Mouse (Mus musculus): ENCODE data around the gene C1qtnf5. TPM values are rescaled to one million over a fixed set of nuclear protein-coding genes. Genes with fewer than 3 reads are reported as not detected.

Gene C1qtnf5
- polyA plus RNA-seq, 1 experiment from 2014 or later = 4.8 TPM

DNA sequence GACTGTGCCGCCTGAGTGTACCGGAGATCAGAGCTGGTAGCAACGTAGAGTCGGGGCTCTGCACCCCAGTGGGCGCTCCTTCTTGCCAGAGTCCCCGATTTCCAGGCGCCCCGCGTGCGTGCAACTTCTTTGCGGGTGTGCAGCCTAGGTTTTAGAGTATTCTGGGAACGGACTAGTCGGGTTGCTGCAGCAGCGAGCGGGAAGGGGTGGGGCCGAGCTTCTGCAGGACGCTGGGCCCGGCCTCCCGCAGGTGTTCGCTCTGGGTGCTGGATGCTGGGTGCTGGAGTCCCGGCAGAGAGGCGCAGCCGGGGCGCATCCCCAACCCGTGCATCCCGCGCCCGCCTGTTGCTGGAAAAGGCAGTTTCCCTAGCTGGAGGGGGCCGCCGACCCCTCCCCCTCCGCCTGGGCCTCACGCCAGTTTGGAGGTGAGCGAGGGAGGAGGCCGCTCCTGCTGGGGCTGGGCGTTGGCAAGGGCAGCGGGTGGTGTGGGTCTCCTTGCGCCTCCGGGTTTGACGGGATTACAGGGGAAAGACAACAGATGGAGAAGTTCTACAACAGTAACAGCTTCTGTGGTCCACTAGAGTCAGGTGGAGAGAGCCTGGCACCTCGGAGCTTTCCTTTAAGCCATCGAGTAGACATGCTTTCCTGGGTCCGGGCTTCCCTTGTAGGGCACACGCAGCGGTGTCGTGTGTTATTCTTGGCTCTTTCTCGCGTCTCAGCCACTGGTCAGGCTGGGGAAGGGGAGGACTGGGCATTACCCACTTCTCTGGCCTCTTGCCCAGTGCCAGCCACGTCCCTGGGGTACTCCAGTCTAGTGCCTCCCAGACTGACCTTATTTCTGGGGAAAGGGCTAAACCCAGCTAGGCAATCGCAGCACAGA is 28.0 kb downstream of the C1qtnf5 start:
- ATAC-seq (ENCODE audit: low read depth) (peak; percentile 23), DNase-seq (ENCODE audit: low spot score) (peak; percentile 48)
- Histone ChIP-seq H3K36me3 (ENCODE audit: control insufficient read depth, insufficient read depth, low read length) (peaks cover 22% of the 10 kb centered on the region; the same call in 1 of the 2 replicates), H3K4me1 (ENCODE audit: control insufficient read depth, insufficient read depth, low read length) (peaks cover 25% of the 10 kb centered on the region; the same call in 1 of the 2 replicates), H3K9ac (ENCODE audit: low read depth, low read length) (peak overlapping the region; percentile 73), H3K4me2 (ENCODE audit: low read depth, low read length) (peak overlapping the region; percentile 90), H3K27ac (replicated peaks; ENCODE audit: low read depth, low read length) (peak overlapping the region; percentile 74), H3K27me3 (replicated peaks; ENCODE audit: control insufficient read depth, insufficient read depth, low read length) (peaks cover 8% of the 10 kb centered on the region; the same call in 1 of the 2 replicates), H3K4me3 (ENCODE audit: low read depth, low read length) (peak overlapping the region; percentile 68), H3K9me3 (ENCODE audit: control insufficient read depth, low read length) (no peaks in the 10 kb centered on the region)
- 3% methylated on average over 36 of the region's 49 CpGs for WGBS

DNA sequence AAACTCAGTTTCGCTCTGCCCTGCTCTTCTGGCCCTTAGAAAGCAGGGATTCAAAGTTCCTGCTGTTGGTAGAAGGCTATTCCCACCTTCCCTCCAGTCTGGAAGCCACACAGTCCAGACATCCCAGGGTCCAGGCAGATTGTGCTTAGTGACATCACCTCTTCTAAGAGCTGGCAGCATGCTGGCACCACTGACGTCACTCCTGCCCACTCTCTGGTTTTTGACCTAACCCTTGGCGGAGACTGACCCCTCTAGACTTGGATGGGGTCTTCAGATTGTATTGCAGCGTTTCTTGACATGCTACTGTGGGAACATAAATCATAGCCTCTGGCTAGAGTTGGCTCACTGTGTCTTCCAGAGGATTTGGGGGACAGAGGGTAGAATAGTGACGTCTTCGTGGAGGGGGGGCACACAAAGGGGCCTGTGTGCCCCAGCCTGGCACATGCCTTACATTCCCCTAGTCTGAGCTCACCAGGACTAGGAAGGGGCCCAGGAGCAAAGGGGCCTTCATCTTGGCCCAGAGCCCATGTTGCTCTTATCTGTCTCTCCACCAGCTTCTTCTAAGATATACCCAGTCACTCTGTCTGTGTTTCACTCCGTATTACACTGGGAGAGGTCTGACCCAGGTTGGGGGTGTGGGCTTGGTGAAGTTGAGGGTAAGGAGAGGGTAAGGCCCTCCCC is 28.8 kb downstream of the C1qtnf5 start:
- Histone ChIP-seq H3K4me3 (ENCODE audit: low read depth, low read length) (peak overlapping the region; percentile 68), H3K27me3 (replicated peaks; ENCODE audit: control insufficient read depth, insufficient read depth, low read length) (peaks cover 8% of the 10 kb centered on the region; the same call in 1 of the 2 replicates), H3K9me3 (ENCODE audit: control insufficient read depth, low read length) (no peaks in the 10 kb centered on the region), H3K9ac (ENCODE audit: low read depth, low read length) (peak overlapping the region; percentile 73), H3K27ac (replicated peaks; ENCODE audit: low read depth, low read length) (peak overlapping the region; percentile 74), H3K4me1 (ENCODE audit: control insufficient read depth, insufficient read depth, low read length) (peaks cover 17% of the 10 kb centered on the region; the same call in 1 of the 2 replicates), H3K36me3 (ENCODE audit: control insufficient read depth, insufficient read depth, low read length) (peaks cover 30% of the 10 kb centered on the region; the same call in 1 of the 2 replicates), H3K4me2 (ENCODE audit: low read depth, low read length) (peak overlapping the region; percentile 90)
- peak; percentile 41 for DNase-seq (ENCODE audit: low spot score)
- 38% methylated on average over 7 of the region's 7 CpGs for WGBS
- ATAC-seq (ENCODE audit: low read depth) = peak; percentile 19; the same call in 1 of the 2 replicates

DNA sequence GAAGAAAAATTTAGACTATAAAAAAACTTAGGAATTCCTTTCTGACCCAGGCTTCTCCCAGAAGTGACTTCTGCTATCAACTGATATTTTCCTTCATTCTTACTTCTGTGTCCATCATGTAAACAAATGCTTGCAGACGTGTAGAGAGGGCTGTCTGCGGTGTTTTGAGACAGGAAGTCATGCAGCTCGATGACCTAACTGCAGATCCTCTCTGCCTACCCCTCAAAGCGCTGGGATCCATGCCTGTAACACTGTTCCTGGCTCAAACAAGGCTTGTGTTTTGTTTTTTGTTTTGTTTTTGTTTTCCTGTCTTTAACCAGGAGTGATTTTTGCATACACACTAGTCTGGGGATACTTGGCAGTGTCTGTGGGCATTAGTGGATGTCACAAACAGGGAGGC is 30.8 kb downstream of the C1qtnf5 start:
- Histone ChIP-seq H3K4me3 (ENCODE audit: low read depth, low read length) (no peak overlapping the region), H3K9me3 (ENCODE audit: control insufficient read depth, low read length) (no peaks in the 10 kb centered on the region), H3K4me2 (ENCODE audit: low read depth, low read length) (no peak overlapping the region), H3K27me3 (replicated peaks; ENCODE audit: control insufficient read depth, insufficient read depth, low read length) (peaks cover 8% of the 10 kb centered on the region; the same call in 1 of the 2 replicates), H3K27ac (replicated peaks; ENCODE audit: low read depth, low read length) (no peak overlapping the region), H3K9ac (ENCODE audit: low read depth, low read length) (no peak overlapping the region), H3K4me1 (ENCODE audit: control insufficient read depth, insufficient read depth, low read length) (peaks cover 15% of the 10 kb centered on the region; the same call in 1 of the 2 replicates), H3K36me3 (ENCODE audit: control insufficient read depth, insufficient read depth, low read length) (peaks cover 30% of the 10 kb centered on the region; the same call in 1 of the 2 replicates)
- ATAC-seq (ENCODE audit: low read depth) = no peak
- 61% methylated on average over 4 of the region's 4 CpGs for WGBS
- no peak for DNase-seq (ENCODE audit: low spot score)

DNA sequence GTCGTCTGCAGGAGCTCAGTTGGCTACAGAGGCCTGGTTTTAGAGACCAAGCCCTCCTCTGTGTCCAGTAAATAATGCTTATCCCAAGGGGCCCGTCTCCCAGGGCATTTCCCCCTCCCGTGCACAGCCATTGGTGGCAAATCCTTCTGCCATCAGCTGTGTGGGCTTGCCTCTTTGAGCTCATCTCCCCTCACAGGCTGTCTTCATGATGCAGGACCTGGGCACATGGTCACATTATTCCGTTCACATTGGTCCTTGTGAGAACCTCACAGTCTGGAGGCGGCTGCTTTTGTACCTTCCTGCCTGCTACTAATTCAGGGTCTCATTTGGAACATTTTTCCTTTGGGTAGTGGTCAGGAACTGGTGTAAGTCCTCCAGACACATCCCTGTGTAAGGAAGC is 34.9 kb downstream of the C1qtnf5 start:
- no peak overlapping the region for H3K9ac ChIP-seq (ENCODE audit: low read depth, low read length)
- ATAC-seq (ENCODE audit: low read depth) (no peak), DNase-seq (ENCODE audit: low spot score) (no peak)
- no peak overlapping the region for H3K27ac ChIP-seq (replicated peaks; ENCODE audit: low read depth, low read length)
- H3K4me1 ChIP-seq (ENCODE audit: control insufficient read depth, insufficient read depth, low read length) = no peaks in the 10 kb centered on the region
- H3K4me3 ChIP-seq (ENCODE audit: low read depth, low read length) = no peak overlapping the region
- H3K27me3 ChIP-seq (replicated peaks; ENCODE audit: control insufficient read depth, insufficient read depth, low read length) = no peaks in the 10 kb centered on the region
- H3K9me3 ChIP-seq (ENCODE audit: control insufficient read depth, low read length) = no peaks in the 10 kb centered on the region
- H3K4me2 ChIP-seq (ENCODE audit: low read depth, low read length) = no peak overlapping the region
- peaks cover 56% of the 10 kb centered on the region for H3K36me3 ChIP-seq (ENCODE audit: control insufficient read depth, insufficient read depth, low read length)
- 60% methylated on average over 5 of the region's 5 CpGs for WGBS

DNA sequence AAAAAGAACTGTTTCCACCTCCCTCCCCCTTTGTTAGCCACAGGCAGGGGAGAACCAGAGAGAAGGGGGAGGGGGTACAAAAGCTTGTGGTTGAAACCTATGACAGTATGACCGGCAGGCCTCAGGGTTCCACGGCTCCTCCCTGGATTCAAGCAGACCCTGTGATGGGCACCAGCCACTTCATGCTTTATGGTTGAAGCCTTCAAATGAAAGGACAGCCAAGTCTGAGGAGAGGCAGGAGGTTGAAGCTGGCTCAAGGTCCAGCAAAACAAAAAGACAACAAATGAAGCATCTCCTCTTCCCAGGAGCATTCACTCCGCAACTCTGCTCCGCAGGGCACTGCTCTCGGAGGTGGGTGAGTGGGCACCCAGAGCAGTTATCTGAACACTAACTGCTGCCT is 36.4 kb downstream of the C1qtnf5 start:
- Histone ChIP-seq H3K9ac (ENCODE audit: low read depth, low read length) (no peak overlapping the region), H3K4me3 (ENCODE audit: low read depth, low read length) (no peak overlapping the region), H3K4me1 (ENCODE audit: control insufficient read depth, insufficient read depth, low read length) (no peaks in the 10 kb centered on the region), H3K4me2 (ENCODE audit: low read depth, low read length) (no peak overlapping the region), H3K27ac (replicated peaks; ENCODE audit: low read depth, low read length) (no peak overlapping the region), H3K27me3 (replicated peaks; ENCODE audit: control insufficient read depth, insufficient read depth, low read length) (no peaks in the 10 kb centered on the region), H3K36me3 (ENCODE audit: control insufficient read depth, insufficient read depth, low read length) (peaks cover 59% of the 10 kb centered on the region), H3K9me3 (ENCODE audit: control insufficient read depth, low read length) (no peaks in the 10 kb centered on the region)
- DNase-seq (ENCODE audit: low spot score) (no peak), ATAC-seq (ENCODE audit: low read depth) (no peak)
- WGBS = 82% methylated on average over 5 of the region's 5 CpGs

DNA sequence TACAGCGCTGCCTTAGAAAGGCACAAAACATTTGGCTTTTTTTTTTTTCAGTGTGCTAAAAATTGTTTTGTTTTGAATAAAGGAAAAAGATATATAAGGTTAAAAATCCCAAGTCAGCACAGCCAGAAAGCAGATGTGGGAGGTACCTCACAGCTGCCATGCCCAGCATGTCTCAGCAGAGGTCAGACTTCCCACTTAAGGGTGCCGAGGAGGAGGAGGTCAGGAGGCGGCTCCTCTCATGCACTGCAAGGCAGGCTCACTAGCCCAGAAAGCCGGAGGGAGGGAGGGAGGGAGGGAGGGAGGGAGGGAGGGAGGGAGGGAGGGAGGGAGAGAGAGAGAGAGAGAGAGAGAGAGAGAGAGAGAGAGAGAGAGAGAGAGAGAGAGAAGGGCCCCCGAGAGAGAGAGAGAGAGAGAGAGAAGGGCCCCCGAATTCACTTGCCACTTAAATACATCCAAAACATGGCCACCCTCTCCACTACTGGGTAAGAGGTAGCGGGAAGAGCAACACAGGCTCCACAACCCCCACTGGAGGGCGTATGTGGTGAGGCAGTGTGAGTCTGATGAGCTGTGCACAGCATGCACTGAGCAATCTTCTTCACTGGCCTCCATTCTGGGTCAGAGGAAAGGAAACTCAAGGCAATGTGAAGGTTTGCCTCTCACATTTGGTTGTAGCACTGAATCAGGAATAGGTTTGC is 37.1 kb downstream of the C1qtnf5 start:
- H3K9me3 ChIP-seq (ENCODE audit: control insufficient read depth, low read length) = no peaks in the 10 kb centered on the region
- no peak overlapping the region for H3K9ac ChIP-seq (ENCODE audit: low read depth, low read length)
- no peak overlapping the region for H3K4me3 ChIP-seq (ENCODE audit: low read depth, low read length)
- H3K27me3 ChIP-seq (replicated peaks; ENCODE audit: control insufficient read depth, insufficient read depth, low read length) = no peaks in the 10 kb centered on the region
- DNase-seq (ENCODE audit: low spot score) (no peak), ATAC-seq (ENCODE audit: low read depth) (0 out of 2 replicates have a peak, but pooled peaks have one; percentile 45)
- WGBS = 28% methylated on average over 7 of the region's 8 CpGs
- no peaks in the 10 kb centered on the region for H3K4me1 ChIP-seq (ENCODE audit: control insufficient read depth, insufficient read depth, low read length)
- H3K4me2 ChIP-seq (ENCODE audit: low read depth, low read length) = no peak overlapping the region
- no peak overlapping the region for H3K27ac ChIP-seq (replicated peaks; ENCODE audit: low read depth, low read length)
- peaks cover 59% of the 10 kb centered on the region for H3K36me3 ChIP-seq (ENCODE audit: control insufficient read depth, insufficient read depth, low read length)

DNA sequence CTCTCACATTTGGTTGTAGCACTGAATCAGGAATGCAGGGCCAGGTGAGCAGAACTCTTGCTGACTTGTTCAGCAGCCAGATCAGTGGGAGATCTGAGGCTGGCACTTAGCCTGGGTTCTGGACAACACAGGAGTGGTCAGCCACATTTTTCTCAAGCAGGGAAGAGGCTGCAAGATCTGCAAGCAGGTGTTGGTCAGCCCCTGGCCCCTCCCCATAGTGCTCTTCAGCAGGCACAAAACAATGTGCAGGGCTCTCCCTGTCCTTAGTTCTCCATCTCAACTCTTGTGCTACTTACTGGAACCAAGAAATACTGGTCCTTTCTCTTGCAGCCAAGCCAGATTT is 37.6 kb downstream of the C1qtnf5 start:
- DNase-seq (ENCODE audit: low spot score) (no peak), ATAC-seq (ENCODE audit: low read depth) (no peak)
- no peaks in the 10 kb centered on the region for H3K4me1 ChIP-seq (ENCODE audit: control insufficient read depth, insufficient read depth, low read length)
- peaks cover 60% of the 10 kb centered on the region for H3K36me3 ChIP-seq (ENCODE audit: control insufficient read depth, insufficient read depth, low read length)
- no peak overlapping the region for H3K4me3 ChIP-seq (ENCODE audit: low read depth, low read length)
- no peak overlapping the region for H3K4me2 ChIP-seq (ENCODE audit: low read depth, low read length)
- no peak overlapping the region for H3K27ac ChIP-seq (replicated peaks; ENCODE audit: low read depth, low read length)
- H3K27me3 ChIP-seq (replicated peaks; ENCODE audit: control insufficient read depth, insufficient read depth, low read length) = no peaks in the 10 kb centered on the region
- H3K9ac ChIP-seq (ENCODE audit: low read depth, low read length) = no peak overlapping the region
- no peaks in the 10 kb centered on the region for H3K9me3 ChIP-seq (ENCODE audit: control insufficient read depth, low read length)

DNA sequence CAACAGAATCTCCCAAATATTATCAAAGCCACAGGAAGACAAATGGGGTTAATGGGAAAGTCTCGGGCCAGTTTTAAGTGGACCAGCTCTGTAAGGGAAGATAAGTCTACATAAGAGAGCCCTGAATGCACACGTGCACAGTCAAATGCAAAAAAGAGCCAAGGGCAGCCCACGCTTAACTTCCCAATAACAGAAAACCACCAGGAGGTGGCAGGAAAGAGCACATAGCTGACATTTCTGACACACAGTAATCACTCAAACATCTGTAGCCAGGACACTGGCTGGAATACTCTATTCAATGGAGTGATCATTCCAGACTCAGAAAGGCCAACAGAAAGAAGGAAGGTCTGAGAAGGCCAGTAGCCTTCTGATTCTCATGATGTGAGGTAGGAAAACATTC is 40.2 kb downstream of the C1qtnf5 start:
- Histone ChIP-seq H3K4me2 (ENCODE audit: low read depth, low read length) (no peak overlapping the region), H3K4me1 (ENCODE audit: control insufficient read depth, insufficient read depth, low read length) (no peaks in the 10 kb centered on the region), H3K9me3 (ENCODE audit: control insufficient read depth, low read length) (no peaks in the 10 kb centered on the region), H3K27me3 (replicated peaks; ENCODE audit: control insufficient read depth, insufficient read depth, low read length) (no peaks in the 10 kb centered on the region), H3K9ac (ENCODE audit: low read depth, low read length) (no peak overlapping the region), H3K27ac (replicated peaks; ENCODE audit: low read depth, low read length) (no peak overlapping the region), H3K36me3 (ENCODE audit: control insufficient read depth, insufficient read depth, low read length) (peaks cover 68% of the 10 kb centered on the region), H3K4me3 (ENCODE audit: low read depth, low read length) (no peak overlapping the region)
- DNase-seq (ENCODE audit: low spot score) (no peak), ATAC-seq (ENCODE audit: low read depth) (no peak)
- WGBS = 64% methylated on average over 3 of the region's 3 CpGs
